Mouse (Mus musculus) WW6 (cell line): Measurements from ENCODE around the gene Gm45623.

Experiments used
- DNase-seq: peaks from one replicate; pipeline ENCODE4 v3.0.0-alpha.2; 2013; ENCODE audit warnings: low read depth, low spot score

The Gm45623 gene

GRCm38 (mm10) chr13:56752474-56753191 is 994 bp downstream of the Gm45623 start:
- no peak for DNase-seq

GRCm38 (mm10) chr13:56751774-56752173 is 1.9 kb downstream of the Gm45623 start:
- DNase-seq, result no peak

- DNase-seq, result no peak
Observed at GRCm38 (mm10) chr13:56749377-56749776, 4.2 kb downstream of the Gm45623 start.

- no peak for DNase-seq
Observed at GRCm38 (mm10) chr13:56747554-56747953, 6.1 kb downstream of the Gm45623 start.

- DNase-seq, result no peak
Observed at GRCm38 (mm10) chr13:56746739-56747532, 6.7 kb downstream of the Gm45623 start.

GRCm38 (mm10) chr13:56742325-56742901 is 11.2 kb downstream of the Gm45623 start:
- DNase-seq, result no peak

GRCm38 (mm10) chr13:56741691-56742090 is 11.9 kb downstream of the Gm45623 start:
- DNase-seq, result no peak

GRCm38 (mm10) chr13:56740496-56740895 is 13.1 kb downstream of the Gm45623 start:
- DNase-seq, result no peak

- no peak for DNase-seq
Observed at GRCm38 (mm10) chr13:56739556-56739955, 14.1 kb downstream of the Gm45623 start.

GRCm38 (mm10) chr13:56735212-56735875 is 18.3 kb downstream of the Gm45623 start:
- no peak for DNase-seq

GRCm38 (mm10) chr13:56734617-56735016 is 19.0 kb downstream of the Gm45623 start:
- DNase-seq, result no peak

GRCm38 (mm10) chr13:56729046-56729445 is 24.6 kb downstream of the Gm45623 start:
- no peak for DNase-seq

GRCm38 (mm10) chr13:56726551-56726950 is 27.1 kb downstream of the Gm45623 start:
- no peak for DNase-seq

GRCm38 (mm10) chr13:56712221-56712620 is 41.4 kb downstream of the Gm45623 start:
- no peak for DNase-seq

GRCm38 (mm10) chr13:56710620-56711019 is 43.0 kb downstream of the Gm45623 start:
- DNase-seq, result no peak

GRCm38 (mm10) chr13:56707606-56708005 is 46.0 kb downstream of the Gm45623 start:
- DNase-seq, result no peak

GRCm38 (mm10) chr13:56707111-56707510 is 46.5 kb downstream of the Gm45623 start:
- no peak for DNase-seq

GRCm38 (mm10) chr13:56704596-56704995 is 49.0 kb downstream of the Gm45623 start:
- no peak for DNase-seq

- DNase-seq, result no peak
Observed at GRCm38 (mm10) chr13:56703871-56704321, 49.7 kb downstream of the Gm45623 start.

GRCm38 (mm10) chr13:56703222-56703870 is 50.3 kb downstream of the Gm45623 start:
- no peak for DNase-seq

GRCm38 (mm10) chr13:56702469-56703221 is 51.0 kb downstream of the Gm45623 start, which contains the start of gene Smad5:
TSS of gene Smad5 (plus strand) at chr13:56703010.
- DNase-seq, result peak; percentile 68
